Mouse (Mus musculus) hindbrain, embryonic 11.5 days (tissue): ENCODE data around the gene Ror2. TPM values are rescaled to one million over a fixed set of nuclear protein-coding genes. Genes with fewer than 3 reads are reported as not detected.

Source experiments
- ATAC-seq: fragments of 200-750 bp; cut with Nextera tagmentation; 2 replicates; pipeline ENCODE4 v1.8.0; 2017; ENCODE audit warnings: mild to moderate bottlenecking, moderate TSS enrichment, moderate library complexity; ENCODE audit not compliant: low FRiP score
- DNase-seq: peaks from one replicate; pipeline ENCODE4 v3.0.0-alpha.2; 2015; ENCODE audit warnings: low spot score
- H3K27ac ChIP-seq: fragments of 300-500 bp; sonication (generic); 2 replicates; pipeline ENCODE4 v1.5.1; 2014; ENCODE audit warnings: mild to moderate bottlenecking, low read depth, low read length
- H3K27me3 ChIP-seq: fragments of 300-500 bp; sonication (generic); 2 replicates; pipeline ENCODE4 v1.6.1; 2014; ENCODE audit warnings: mild to moderate bottlenecking, low read length, moderate library complexity, mixed read lengths; ENCODE audit not compliant: control insufficient read depth, insufficient read depth
- H3K36me3 ChIP-seq: fragments of 300-500 bp; sonication (generic); 2 replicates; pipeline ENCODE4 v1.6.1; 2014; ENCODE audit warnings: mild to moderate bottlenecking, low read length, moderate library complexity, mixed read lengths; ENCODE audit not compliant: control insufficient read depth, insufficient read depth
- H3K4me1 ChIP-seq: fragments of 300-500 bp; sonication (generic); replicated peaks from 2 replicates; pipeline ENCODE4 v1.6.1; 2014; ENCODE audit warnings: low read length, mixed read lengths; ENCODE audit not compliant: control insufficient read depth, insufficient read depth
- H3K4me2 ChIP-seq: fragments of 300-500 bp; sonication (generic); replicated peaks from 2 replicates; pipeline ENCODE4 v1.6.1; 2014; ENCODE audit warnings: mild to moderate bottlenecking, low read depth, low read length
- H3K4me3 ChIP-seq: fragments of 300-500 bp; sonication (generic); 2 replicates; pipeline ENCODE4 v1.5.1; 2014; ENCODE audit warnings: low read depth, low read length
- H3K9ac ChIP-seq: fragments of 300-500 bp; sonication (generic); 2 replicates; pipeline ENCODE4 v1.6.1; 2014; ENCODE audit warnings: low read depth, low read length
- H3K9me3 ChIP-seq: fragments of 300-500 bp; sonication (generic); 2 replicates; pipeline ENCODE4 v1.6.1; 2016; ENCODE audit warnings: low read length; ENCODE audit not compliant: control insufficient read depth
- WGBS: fragments of 180-500 bp; shearing (Covaris S2); extraction: QIAGEN DNeasy Blood & Tissue Kit; methylation state at CpG from one replicate; pipeline ENCODE4 v1.1.7; 2014; 5-methylcytosine and 5-hydroxymethylcytosine counted together
- polyA plus RNA-seq: library from polyadenylated mRNA; unstranded; fragments of >200 nt; fragmentation: Nextera tagmentation; extraction: Ambion mirVana; gene quantifications from 2 replicates; pipeline ENCODE4 v1.2.1, GENCODE M21; 2014

The Ror2 gene
- polyA plus RNA-seq, 1 experiment from 2014 or later: 5.4 TPM

GRCm38 (mm10) chr13:53281604-53282396, 4.1 kb downstream of the Ror2 start:
- ATAC-seq (no peak), DNase-seq (no peak)
- peaks cover 3% of the 10 kb centered on the region for H3K4me1 ChIP-seq
- H3K36me3 ChIP-seq: no peaks in the 10 kb centered on the region
- peaks cover 7% of the 10 kb centered on the region for H3K27me3 ChIP-seq
- H3K9ac ChIP-seq: no peak overlapping the region
- 67% methylated on average over 11 of the region's 11 CpGs for WGBS
- H3K4me3 ChIP-seq: no peak overlapping the region
- H3K27ac ChIP-seq: no peak overlapping the region
- no peaks in the 10 kb centered on the region for H3K9me3 ChIP-seq
- no peak overlapping the region for H3K4me2 ChIP-seq

GRCm38 (mm10) chr13:53278908-53279307, 7.0 kb downstream of the Ror2 start:
- DNase-seq (no peak), ATAC-seq (no peak)
- Histone ChIP-seq H3K9ac (no peak overlapping the region), H3K4me1 (peaks cover 7% of the 10 kb centered on the region), H3K27me3 (no peaks in the 10 kb centered on the region), H3K36me3 (no peaks in the 10 kb centered on the region), H3K27ac (no peak overlapping the region), H3K9me3 (no peaks in the 10 kb centered on the region), H3K4me2 (no peak overlapping the region), H3K4me3 (no peak overlapping the region)
- 71% methylated on average over 10 of the region's 10 CpGs for WGBS

- Histone ChIP-seq H3K27me3 (no peaks in the 10 kb centered on the region), H3K27ac (0 out of 2 replicates have a peak overlapping the region, but pooled peaks have one; percentile 42), H3K9me3 (no peaks in the 10 kb centered on the region), H3K4me3 (no peak overlapping the region), H3K4me1 (peaks cover 7% of the 10 kb centered on the region), H3K9ac (no peak overlapping the region), H3K36me3 (no peaks in the 10 kb centered on the region), H3K4me2 (no peak overlapping the region)
- peak; percentile 60 for DNase-seq
- no peak for ATAC-seq
- 38% methylated on average over 7 of the region's 7 CpGs for WGBS
Observed at GRCm38 (mm10) chr13:53276381-53276780, 9.5 kb downstream of the Ror2 start.

- H3K9ac ChIP-seq: no peak overlapping the region
- no peak for ATAC-seq
- H3K9me3 ChIP-seq: no peaks in the 10 kb centered on the region
- H3K27me3 ChIP-seq: no peaks in the 10 kb centered on the region
- peaks cover 7% of the 10 kb centered on the region for H3K4me1 ChIP-seq
- DNase-seq: no peak
- H3K4me2 ChIP-seq: no peak overlapping the region
- no peak overlapping the region for H3K4me3 ChIP-seq
- no peaks in the 10 kb centered on the region for H3K36me3 ChIP-seq
- 54% methylated on average over 8 of the region's 8 CpGs for WGBS
- H3K27ac ChIP-seq: no peak overlapping the region
Observed at GRCm38 (mm10) chr13:53275778-53276177, 10.1 kb downstream of the Ror2 start.

GRCm38 (mm10) chr13:53274771-53275170, 11.2 kb downstream of the Ror2 start:
- H3K36me3 ChIP-seq: no peaks in the 10 kb centered on the region
- ATAC-seq (no peak), DNase-seq (no peak)
- H3K27me3 ChIP-seq: no peaks in the 10 kb centered on the region
- H3K4me3 ChIP-seq: no peak overlapping the region
- no peak overlapping the region for H3K4me2 ChIP-seq
- WGBS: 77% methylated on average over 1 of the region's 1 CpGs
- H3K9me3 ChIP-seq: no peaks in the 10 kb centered on the region
- H3K4me1 ChIP-seq: peaks cover 7% of the 10 kb centered on the region
- H3K27ac ChIP-seq: no peak overlapping the region
- no peak overlapping the region for H3K9ac ChIP-seq

- ATAC-seq (no peak), DNase-seq (no peak)
- no peaks in the 10 kb centered on the region for H3K36me3 ChIP-seq
- no peak overlapping the region for H3K4me3 ChIP-seq
- WGBS: 91% methylated on average over 3 of the region's 3 CpGs
- H3K27me3 ChIP-seq: no peaks in the 10 kb centered on the region
- no peak overlapping the region for H3K27ac ChIP-seq
- H3K9ac ChIP-seq: no peak overlapping the region
- H3K9me3 ChIP-seq: no peaks in the 10 kb centered on the region
- H3K4me1 ChIP-seq: peaks cover 5% of the 10 kb centered on the region
- no peak overlapping the region for H3K4me2 ChIP-seq
Observed at GRCm38 (mm10) chr13:53271595-53271994, 14.3 kb downstream of the Ror2 start.

- no peak overlapping the region for H3K4me2 ChIP-seq
- H3K36me3 ChIP-seq: no peaks in the 10 kb centered on the region
- no peaks in the 10 kb centered on the region for H3K27me3 ChIP-seq
- H3K9ac ChIP-seq: no peak overlapping the region
- no peak overlapping the region for H3K27ac ChIP-seq
- DNase-seq: no peak
- no peaks in the 10 kb centered on the region for H3K4me1 ChIP-seq
- H3K4me3 ChIP-seq: no peak overlapping the region
- no peaks in the 10 kb centered on the region for H3K9me3 ChIP-seq
- ATAC-seq: no peak
- WGBS: 89% methylated on average over 4 of the region's 4 CpGs
Observed at GRCm38 (mm10) chr13:53270549-53270948, 15.4 kb downstream of the Ror2 start.

- H3K27me3 ChIP-seq: no peaks in the 10 kb centered on the region
- no peak overlapping the region for H3K4me2 ChIP-seq
- no peaks in the 10 kb centered on the region for H3K9me3 ChIP-seq
- ATAC-seq (no peak), DNase-seq (no peak)
- 83% methylated on average over 5 of the region's 6 CpGs for WGBS
- H3K36me3 ChIP-seq: no peaks in the 10 kb centered on the region
- H3K4me1 ChIP-seq: no peaks in the 10 kb centered on the region
- no peak overlapping the region for H3K9ac ChIP-seq
- no peak overlapping the region for H3K4me3 ChIP-seq
- no peak overlapping the region for H3K27ac ChIP-seq
Observed at GRCm38 (mm10) chr13:53268541-53268940, 17.4 kb downstream of the Ror2 start.

GRCm38 (mm10) chr13:53267849-53268248, 18.1 kb downstream of the Ror2 start:
- WGBS: 84% methylated on average over 6 of the region's 6 CpGs
- H3K4me1 ChIP-seq: no peaks in the 10 kb centered on the region
- no peaks in the 10 kb centered on the region for H3K9me3 ChIP-seq
- no peak overlapping the region for H3K4me2 ChIP-seq
- H3K9ac ChIP-seq: no peak overlapping the region
- no peaks in the 10 kb centered on the region for H3K36me3 ChIP-seq
- ATAC-seq: no peak
- no peak overlapping the region for H3K27ac ChIP-seq
- DNase-seq: no peak
- no peaks in the 10 kb centered on the region for H3K27me3 ChIP-seq
- H3K4me3 ChIP-seq: no peak overlapping the region
